Mouse (Mus musculus) myocyte (in vitro differentiated cells): Measurements from ENCODE around the gene Ampd3.

Experiments used
- CEBPB ChIP-seq: IDR thresholded peaks from 2 replicates; pipeline ENCODE4 v1.6.1; 2011; ENCODE audit warnings: mild to moderate bottlenecking, moderate library complexity; ENCODE audit not compliant: poor library complexity, insufficient read depth, severe bottlenecking
- MYOD1 ChIP-seq, 3 experiments: IDR thresholded peaks; one replicate each; pipeline ENCODE4 v1.6.1; 2011; ENCODE audit warnings: control low read depth in 2 of 3, low read depth in 2 of 3, mild to moderate bottlenecking in 2 of 3, moderate library complexity in 1 of 3; ENCODE audit not compliant: insufficient read length in 2 of 3, control insufficient read depth in 1 of 3
- POLR2A ChIP-seq: IDR thresholded peaks from one replicate; pipeline ENCODE4 v1.6.1; 2011; ENCODE audit warnings: low read depth, mild to moderate bottlenecking, control low read depth, moderate library complexity; ENCODE audit not compliant: insufficient read length
- POLR2AphosphoS2 ChIP-seq: IDR thresholded peaks from one replicate; pipeline ENCODE4 v1.6.1; 2011; ENCODE audit warnings: low read depth, control low read depth; ENCODE audit not compliant: insufficient read length
- SRF ChIP-seq: IDR thresholded peaks from one replicate; pipeline ENCODE4 v1.6.1; 2011; ENCODE audit warnings: low read depth; ENCODE audit not compliant: control insufficient read depth, insufficient read length

DNA sequence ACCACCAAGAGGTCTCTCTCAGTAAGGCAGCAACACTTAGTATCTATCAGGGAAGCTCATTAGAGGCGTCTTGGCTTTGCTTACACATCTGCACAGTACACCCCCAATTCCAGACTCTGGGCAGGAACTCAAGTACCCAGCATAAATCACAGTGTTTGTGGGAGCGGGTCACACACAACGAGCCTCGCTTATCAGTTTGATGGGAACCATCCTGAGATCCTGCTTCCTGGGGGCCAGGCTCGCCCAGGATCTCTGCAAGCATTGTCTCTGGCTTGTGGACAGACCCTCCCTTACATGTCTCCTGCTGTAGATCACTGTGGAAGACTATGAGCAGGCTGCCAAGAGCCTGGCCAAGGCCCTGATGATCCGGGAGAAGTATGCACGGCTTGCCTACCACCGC, 22.9 kb downstream of the Ampd3 start:
- TF ChIP-seq POLR2A, result no peak
- no peak for TF ChIP-seq MYOD1 (IDR thresholded peaks at IDR 0.05; ENCODE audit: control insufficient read depth in 1 of 3, insufficient read length in 2 of 3, low read depth in 2 of 3)
- TF ChIP-seq CEBPB, result no peak
- TF ChIP-seq SRF, result no peak
- TF ChIP-seq POLR2AphosphoS2, result no peak
